Mouse (Mus musculus) MEL (cell line): ENCODE measurements around the gene Rgcc.

Source experiments
- CTCF ChIP-seq, 3 experiments: IDR thresholded peaks in 2 of 3; conservative IDR thresholded peaks in 1 of 3; 2 replicates each; pipeline ENCODE4 v1.5.1; 2011 to 2012; ENCODE audit warnings: low read length in 3 of 3, low read depth in 2 of 3, mild to moderate bottlenecking in 2 of 3, improper control_type of control experiment in 1 of 3, inconsistent platforms in 1 of 3, mixed read lengths in 1 of 3, moderate library complexity in 1 of 3; ENCODE audit not compliant: control insufficient read depth in 1 of 3, insufficient read depth in 1 of 3, poor library complexity in 1 of 3, severe bottlenecking in 1 of 3
- ETS1 ChIP-seq: IDR thresholded peaks from 2 replicates; pipeline ENCODE4 v1.6.1; 2012; ENCODE audit warnings: low read depth, mild to moderate bottlenecking, inconsistent platforms, low read length, improper control_type of control experiment, moderate library complexity
- HCFC1 ChIP-seq: IDR thresholded peaks from 2 replicates; pipeline ENCODE4 v1.6.1; 2012; ENCODE audit warnings: low read depth, mild to moderate bottlenecking, inconsistent platforms, low read length, improper control_type of control experiment, moderate library complexity
- USF2 ChIP-seq, 2 experiments: IDR thresholded peaks; 2 replicates each; pipeline ENCODE4 v1.6.1; 2011 to 2012; ENCODE audit warnings: improper control_type of control experiment in 2 of 2, low read length in 2 of 2, borderline replicate concordance in 1 of 2, inconsistent platforms in 1 of 2, low read depth in 1 of 2, mild to moderate bottlenecking in 1 of 2; ENCODE audit not compliant: insufficient read depth in 1 of 2

GRCm38 (mm10) chr14:79273697-79274477 is 27.6 kb downstream of the Rgcc start:
- TF ChIP-seq CTCF (IDR thresholded peaks at IDR 0.05 in 2 of 3, conservative IDR thresholded peaks at IDR 0.05 in 1 of 3; ENCODE audit: control insufficient read depth in 1 of 3, insufficient read depth in 1 of 3, low read depth in 2 of 3, low read length in 3 of 3, poor library complexity in 1 of 3, severe bottlenecking in 1 of 3) (no peak), ETS1 (no peak), USF2 (IDR thresholded peaks at IDR 0.05; ENCODE audit: borderline replicate concordance in 1 of 2, insufficient read depth in 1 of 2, low read depth in 1 of 2, low read length in 2 of 2) (no peak), HCFC1 (no peak)
